Mouse (Mus musculus) retina, postnatal 7 days (tissue): ENCODE measurements around the gene Ppil4.

Experiments used
- DNase-seq: peaks from one replicate; pipeline ENCODE4 v3.0.0-alpha.2; 2012; ENCODE audit warnings: low read depth, low spot score

Gene Ppil4

GRCm38 (mm10) chr10:7861259-7861936 lies 68.7 kb downstream of the Ppil4 start:
- DNase-seq: no peak

DNA sequence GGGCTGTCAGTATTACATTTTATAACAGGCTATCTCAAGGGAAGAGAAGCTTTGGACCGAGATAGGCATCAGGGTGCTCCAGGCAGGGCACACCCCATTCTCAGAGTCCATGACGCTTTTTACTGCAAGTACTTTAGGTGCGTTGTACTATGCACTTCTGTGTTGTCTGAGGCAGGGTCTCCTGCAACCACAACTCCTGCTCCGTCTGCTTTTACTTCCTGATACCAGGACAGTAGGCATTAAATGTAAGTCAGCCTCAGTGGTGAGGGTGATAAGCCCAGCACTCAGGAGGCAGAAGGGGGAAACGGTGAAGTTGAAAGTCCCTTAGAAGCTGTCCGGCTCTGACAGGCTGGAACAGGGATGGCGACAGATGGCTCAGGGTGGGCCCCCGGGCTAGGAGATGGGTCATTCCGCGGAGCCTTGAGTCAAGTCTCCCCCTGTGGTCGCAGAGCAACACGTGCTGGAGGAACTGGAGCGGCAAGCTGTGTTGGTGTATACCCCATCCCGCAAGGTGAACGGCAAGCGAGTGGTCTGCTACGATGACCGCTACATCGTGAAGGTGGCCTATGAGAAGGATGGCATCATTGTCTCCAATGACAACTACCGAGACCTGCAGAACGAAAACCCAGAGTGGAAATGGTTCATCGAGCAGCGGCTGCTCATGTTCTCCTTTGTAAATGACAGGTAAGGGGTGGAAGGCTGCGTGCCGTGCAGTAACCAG lies 69.4 kb downstream of the Ppil4 start:
- no peak for DNase-seq

- DNase-seq: no peak
Measured at GRCm38 (mm10) chr10:7863411-7863810, 70.7 kb downstream of the Ppil4 start.

- DNase-seq: no peak
Measured at GRCm38 (mm10) chr10:7864184-7864583, 71.5 kb downstream of the Ppil4 start.

DNA sequence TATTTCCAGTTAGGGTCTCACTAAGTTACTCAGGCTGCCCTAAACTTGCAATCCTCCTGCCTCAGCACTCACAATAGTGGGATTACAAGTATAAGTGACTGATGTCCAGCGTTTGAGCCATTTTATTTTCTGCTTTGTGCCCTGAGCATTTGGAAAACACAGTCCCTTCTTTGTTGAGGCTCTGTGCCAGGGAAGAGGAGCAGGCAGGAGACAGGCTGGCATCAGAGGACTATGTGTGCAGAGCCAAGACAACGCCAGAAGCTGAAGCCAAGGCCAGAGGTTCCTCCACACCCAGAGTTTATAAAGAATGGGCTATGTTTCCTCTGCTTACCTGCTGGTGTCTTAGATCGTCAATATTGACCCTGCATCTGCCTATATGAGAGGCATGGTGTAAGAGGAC lies 72.1 kb downstream of the Ppil4 start:
- no peak for DNase-seq

GRCm38 (mm10) chr10:7866762-7867665 lies 74.3 kb downstream of the Ppil4 start:
- no peak for DNase-seq

GRCm38 (mm10) chr10:7867666-7868030 lies 75.0 kb downstream of the Ppil4 start:
- no peak for DNase-seq

- DNase-seq: no peak
Measured at GRCm38 (mm10) chr10:7869746-7870145, 77.1 kb downstream of the Ppil4 start.

DNA sequence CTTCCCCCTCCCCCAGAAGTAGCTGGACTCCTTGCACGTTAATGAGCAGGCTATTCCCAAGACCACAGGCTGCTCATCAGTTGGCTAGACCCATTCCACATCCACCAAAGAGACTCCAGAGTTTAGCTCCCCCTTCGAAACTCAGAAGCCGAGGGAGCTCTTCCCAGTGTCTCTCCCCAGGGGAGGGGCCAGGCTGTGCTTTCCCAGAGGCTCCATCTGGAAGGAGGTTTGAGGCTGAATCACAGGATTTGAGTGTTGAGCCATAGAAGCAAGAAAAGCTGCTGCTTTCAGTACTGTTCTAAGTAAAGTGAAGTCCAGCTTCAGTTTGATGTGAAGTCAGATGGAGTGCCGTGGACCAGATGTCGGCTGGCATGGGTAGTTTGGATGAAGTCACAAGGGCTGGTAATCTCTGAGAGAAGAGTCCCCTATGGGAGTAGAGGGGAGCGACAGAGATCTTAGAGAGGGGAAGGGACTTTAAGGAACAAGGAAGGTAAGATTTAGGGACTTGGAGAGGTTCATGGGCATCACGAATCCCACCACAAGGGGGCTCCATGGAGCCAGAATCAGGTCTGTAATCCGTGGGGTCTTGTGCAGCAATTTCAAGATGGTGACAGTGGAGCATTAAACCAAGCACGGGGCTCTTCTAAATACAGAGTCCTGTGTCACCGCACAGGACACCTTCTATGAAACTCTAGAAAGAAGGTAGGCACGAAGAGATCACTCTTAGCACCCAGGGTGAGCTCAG lies 78.1 kb downstream of the Ppil4 start:
- no peak for DNase-seq

DNA sequence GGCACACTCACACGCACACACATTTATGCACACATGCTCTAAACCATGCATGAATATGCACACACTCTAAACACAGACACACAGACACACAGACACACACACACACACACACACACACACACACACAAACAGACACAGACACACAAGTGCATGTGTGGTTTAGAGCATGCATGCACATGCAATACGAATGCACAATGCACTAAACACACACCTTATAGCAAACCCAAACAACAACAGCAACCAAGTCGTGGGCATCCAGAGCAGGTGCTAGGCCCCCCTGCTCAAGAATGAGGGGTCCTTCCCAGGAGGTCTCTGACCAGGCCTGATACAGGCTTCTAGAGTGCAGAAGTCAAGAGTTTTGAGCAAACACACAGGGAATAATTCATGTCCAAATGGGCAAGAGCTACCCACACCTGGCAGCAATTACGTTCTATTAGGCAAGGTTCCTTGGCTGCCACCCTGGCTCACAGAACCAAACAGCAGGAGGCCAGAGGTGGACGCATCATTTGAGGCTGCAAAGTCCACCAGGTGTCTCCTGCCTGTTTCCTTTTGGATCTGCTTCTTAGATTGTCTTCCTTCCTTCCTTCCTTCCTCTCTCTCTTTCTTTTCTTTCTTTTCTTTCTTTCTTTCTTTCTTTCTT lies 78.8 kb downstream of the Ppil4 start:
- DNase-seq: no peak
